Mouse (Mus musculus) intestine, embryonic 15.5 days (tissue): ENCODE data around the gene Ppfibp1. TPM values are rescaled to one million over a fixed set of nuclear protein-coding genes. Genes with fewer than 3 reads are reported as not detected.

ENCODE experiments used
- ATAC-seq: fragments of 200-750 bp; cut with Nextera tagmentation; 2 replicates; pipeline ENCODE4 v1.8.0; 2017; ENCODE audit warnings: moderate TSS enrichment, moderate library complexity
- H3K27ac ChIP-seq: fragments of 300-500 bp; sonication (generic); 2 replicates; pipeline ENCODE4 v1.5.1; 2015; ENCODE audit warnings: mild to moderate bottlenecking, inconsistent platforms
- H3K27me3 ChIP-seq: fragments of 300-500 bp; sonication (generic); replicated peaks from 2 replicates; pipeline ENCODE4 v1.6.1; 2015; ENCODE audit warnings: inconsistent platforms
- H3K36me3 ChIP-seq: fragments of 300-500 bp; sonication (generic); 2 replicates; pipeline ENCODE4 v1.6.1; 2015; ENCODE audit warnings: inconsistent platforms
- H3K4me1 ChIP-seq: fragments of 300-500 bp; sonication (generic); replicated peaks from 2 replicates; pipeline ENCODE4 v1.6.1; 2015; ENCODE audit warnings: inconsistent platforms
- H3K4me2 ChIP-seq: fragments of 300-500 bp; sonication (generic); replicated peaks from 2 replicates; pipeline ENCODE4 v1.6.1; 2015; ENCODE audit warnings: mild to moderate bottlenecking, inconsistent platforms
- H3K4me3 ChIP-seq: fragments of 300-500 bp; sonication (generic); replicated peaks from 2 replicates; pipeline ENCODE4 v1.5.1; 2015; ENCODE audit warnings: inconsistent platforms
- H3K9ac ChIP-seq: fragments of 300-500 bp; sonication (generic); 2 replicates; pipeline ENCODE4 v1.6.1; 2015; ENCODE audit warnings: inconsistent platforms
- H3K9me3 ChIP-seq: fragments of 300-500 bp; sonication (generic); 2 replicates; pipeline ENCODE4 v1.6.1; 2016; ENCODE audit warnings: inconsistent platforms
- WGBS: fragments of 180-500 bp; shearing (Covaris S2); methylation state at CpG from one replicate; pipeline ENCODE4 v1.1.7; 2015; 5-methylcytosine and 5-hydroxymethylcytosine counted together
- polyA plus RNA-seq: library from polyadenylated mRNA; unstranded; fragments of >200 nt; fragmentation: Nextera tagmentation; extraction: Ambion mirVana; gene quantifications from 2 replicates; pipeline ENCODE4 v1.2.1, GENCODE M21; 2015

The Ppfibp1 gene
- polyA plus RNA-seq, 1 experiment from 2014 or later = 41.5 TPM

DNA sequence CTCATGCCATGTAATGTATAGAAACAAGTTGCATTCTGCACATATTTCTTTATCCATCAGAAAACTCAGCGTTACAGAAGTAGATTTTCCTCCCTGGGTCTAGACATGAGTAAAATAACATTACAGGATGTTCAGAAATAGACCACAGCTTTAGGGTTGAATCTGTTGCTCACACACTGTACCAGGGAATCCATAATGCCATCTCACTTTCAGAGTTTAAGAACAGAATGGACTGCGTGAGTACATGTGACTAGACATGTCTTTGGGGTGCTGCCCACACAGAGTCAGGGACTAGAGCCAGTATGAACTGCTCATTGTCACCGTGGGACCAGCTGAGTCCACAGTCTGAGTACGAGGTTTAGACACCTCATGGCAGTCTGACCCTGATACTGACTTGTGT is 110.4 kb downstream of the Ppfibp1 start:
- Histone ChIP-seq H3K4me2 (no peak overlapping the region), H3K36me3 (0 out of 2 replicates have a peak, but pooled peaks cover 6% of the 10 kb centered on the region), H3K9ac (no peak overlapping the region), H3K9me3 (no peaks in the 10 kb centered on the region), H3K27ac (no peak overlapping the region), H3K4me1 (no peaks in the 10 kb centered on the region), H3K4me3 (no peak overlapping the region), H3K27me3 (no peaks in the 10 kb centered on the region)
- no peak for ATAC-seq
- 90% methylated on average over 4 of the region's 4 CpGs for WGBS

- Histone ChIP-seq H3K27ac (no peak overlapping the region), H3K9me3 (no peaks in the 10 kb centered on the region), H3K27me3 (no peaks in the 10 kb centered on the region), H3K4me3 (no peak overlapping the region), H3K4me2 (no peak overlapping the region), H3K4me1 (no peaks in the 10 kb centered on the region), H3K9ac (no peak overlapping the region), H3K36me3 (0 out of 2 replicates have a peak, but pooled peaks cover 6% of the 10 kb centered on the region)
- ATAC-seq = no peak
- WGBS = 85% methylated on average over 9 of the region's 9 CpGs
Observed at GRCm38 (mm10) chr6:146999302-146999701, 111.0 kb downstream of the Ppfibp1 start.

- Histone ChIP-seq H3K27ac (no peak overlapping the region), H3K9ac (no peak overlapping the region), H3K4me1 (no peaks in the 10 kb centered on the region), H3K4me3 (no peak overlapping the region), H3K27me3 (no peaks in the 10 kb centered on the region), H3K4me2 (no peak overlapping the region), H3K36me3 (0 out of 2 replicates have a peak, but pooled peaks cover 6% of the 10 kb centered on the region), H3K9me3 (no peaks in the 10 kb centered on the region)
- WGBS = 65% methylated on average over 2 of the region's 2 CpGs
- no peak for ATAC-seq
Observed at GRCm38 (mm10) chr6:146999755-147000154, 111.5 kb downstream of the Ppfibp1 start.

DNA sequence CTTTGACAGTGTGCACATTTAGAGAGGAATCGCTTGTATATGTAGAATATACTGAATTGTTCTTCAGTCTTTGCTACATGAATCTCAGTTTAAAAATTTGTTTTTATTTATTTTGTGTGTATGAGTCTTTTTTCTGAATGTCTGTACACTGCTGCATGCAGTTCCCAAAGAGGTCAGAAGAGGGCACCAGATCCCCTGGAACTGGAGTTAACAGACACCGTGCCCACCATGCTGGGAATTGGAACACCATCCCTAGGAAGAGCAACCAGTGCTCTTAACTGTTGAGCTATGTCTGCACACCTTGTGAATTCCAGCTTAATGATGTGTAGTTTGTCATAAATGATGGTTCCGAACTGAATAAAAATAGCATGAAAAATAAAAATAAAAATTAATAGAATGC is 119.9 kb downstream of the Ppfibp1 start:
- 67% methylated on average over 3 of the region's 3 CpGs for WGBS
- Histone ChIP-seq H3K27ac (no peak overlapping the region), H3K9me3 (no peaks in the 10 kb centered on the region), H3K4me1 (no peaks in the 10 kb centered on the region), H3K9ac (no peak overlapping the region), H3K4me2 (no peak overlapping the region), H3K4me3 (no peak overlapping the region), H3K27me3 (no peaks in the 10 kb centered on the region), H3K36me3 (peaks cover 5% of the 10 kb centered on the region; the same call in 1 of the 2 replicates)
- no peak for ATAC-seq

- H3K27ac ChIP-seq = no peak overlapping the region
- no peaks in the 10 kb centered on the region for H3K9me3 ChIP-seq
- H3K4me2 ChIP-seq = no peak overlapping the region
- WGBS = 83% methylated on average over 6 of the region's 6 CpGs
- H3K9ac ChIP-seq = no peak overlapping the region
- no peaks in the 10 kb centered on the region for H3K4me1 ChIP-seq
- no peak for ATAC-seq
- H3K4me3 ChIP-seq = no peak overlapping the region
- no peaks in the 10 kb centered on the region for H3K27me3 ChIP-seq
- H3K36me3 ChIP-seq = peaks cover 7% of the 10 kb centered on the region; the same call in 1 of the 2 replicates
Observed at GRCm38 (mm10) chr6:147010358-147010757, 122.1 kb downstream of the Ppfibp1 start.

DNA sequence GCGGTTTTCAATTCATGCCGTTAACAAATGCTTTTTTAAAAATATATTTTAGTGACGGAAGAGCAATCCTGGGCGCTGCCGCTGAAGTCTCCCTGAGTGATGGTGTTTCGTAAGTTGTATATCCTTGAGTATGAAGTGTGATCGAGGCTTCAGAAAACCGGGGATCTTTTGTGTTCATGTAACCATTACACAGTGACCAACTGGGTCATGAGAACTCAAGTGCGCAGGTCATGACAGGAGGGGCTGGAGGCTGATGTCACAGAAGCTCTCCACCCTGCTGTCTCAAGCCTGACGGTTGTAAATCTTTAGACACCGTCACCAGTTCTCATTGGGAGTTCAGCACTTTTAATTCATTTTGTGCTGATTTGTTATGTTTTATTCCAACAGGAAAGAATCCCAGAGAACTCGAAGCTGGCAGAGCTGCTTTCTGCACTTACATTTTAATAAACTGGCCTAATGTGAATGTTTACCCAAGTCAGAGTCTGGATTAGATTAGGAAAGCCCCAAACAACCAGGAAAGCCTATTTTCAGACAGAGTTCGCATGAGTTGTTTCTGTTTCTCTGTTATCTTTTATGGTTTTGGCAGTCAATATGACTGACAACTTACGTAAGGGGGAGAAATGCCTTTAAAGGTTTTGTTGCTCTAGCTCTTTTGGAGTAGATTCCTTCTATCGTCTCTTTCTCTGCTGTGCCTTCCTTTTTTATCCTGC is 122.7 kb downstream of the Ppfibp1 start:
- Histone ChIP-seq H3K27me3 (no peaks in the 10 kb centered on the region), H3K4me2 (no peak overlapping the region), H3K4me1 (no peaks in the 10 kb centered on the region), H3K9ac (no peak overlapping the region), H3K27ac (no peak overlapping the region), H3K4me3 (no peak overlapping the region), H3K36me3 (peaks cover 7% of the 10 kb centered on the region; the same call in 1 of the 2 replicates), H3K9me3 (no peaks in the 10 kb centered on the region)
- WGBS = 83% methylated on average over 15 of the region's 15 CpGs
- ATAC-seq = no peak

GRCm38 (mm10) chr6:147011555-147011954 is 123.3 kb downstream of the Ppfibp1 start:
- H3K27me3 ChIP-seq = no peaks in the 10 kb centered on the region
- H3K4me3 ChIP-seq = no peak overlapping the region
- no peak overlapping the region for H3K9ac ChIP-seq
- H3K4me2 ChIP-seq = no peak overlapping the region
- H3K9me3 ChIP-seq = no peaks in the 10 kb centered on the region
- no peak overlapping the region for H3K27ac ChIP-seq
- no peak for ATAC-seq
- peaks cover 7% of the 10 kb centered on the region; the same call in 1 of the 2 replicates for H3K36me3 ChIP-seq
- 79% methylated on average over 6 of the region's 6 CpGs for WGBS
- no peaks in the 10 kb centered on the region for H3K4me1 ChIP-seq

DNA sequence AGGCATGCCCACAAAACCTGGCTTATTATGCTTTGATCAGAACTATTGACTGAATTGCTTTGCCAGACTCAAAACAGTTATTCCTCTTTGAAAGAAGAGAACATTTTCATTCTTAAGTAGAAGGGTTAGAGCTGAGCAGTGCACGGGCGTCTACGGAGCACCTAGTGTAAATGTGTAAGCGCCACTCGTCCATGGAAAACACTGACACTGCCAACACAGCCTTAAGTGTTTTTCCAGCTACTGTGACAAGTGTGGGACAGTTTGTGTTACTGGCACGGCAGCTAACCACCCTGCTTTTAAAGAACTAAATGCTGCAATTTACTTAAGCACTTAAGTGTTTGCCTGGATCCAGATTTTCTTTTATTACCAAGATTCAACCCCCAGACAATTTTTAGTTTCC is 123.7 kb downstream of the Ppfibp1 start:
- no peak for ATAC-seq
- H3K27ac ChIP-seq = no peak overlapping the region
- no peaks in the 10 kb centered on the region for H3K9me3 ChIP-seq
- no peak overlapping the region for H3K4me2 ChIP-seq
- peaks cover 7% of the 10 kb centered on the region; the same call in 1 of the 2 replicates for H3K36me3 ChIP-seq
- H3K9ac ChIP-seq = no peak overlapping the region
- WGBS = 87% methylated on average over 6 of the region's 6 CpGs
- H3K4me3 ChIP-seq = no peak overlapping the region
- H3K4me1 ChIP-seq = no peaks in the 10 kb centered on the region
- H3K27me3 ChIP-seq = no peaks in the 10 kb centered on the region

- Histone ChIP-seq H3K4me2 (no peak overlapping the region), H3K9me3 (no peaks in the 10 kb centered on the region), H3K36me3 (peaks cover 7% of the 10 kb centered on the region; the same call in 1 of the 2 replicates), H3K9ac (no peak overlapping the region), H3K4me3 (no peak overlapping the region), H3K27ac (no peak overlapping the region), H3K4me1 (no peaks in the 10 kb centered on the region), H3K27me3 (no peaks in the 10 kb centered on the region)
- 87% methylated on average over 1 of the region's 1 CpGs for WGBS
- ATAC-seq = no peak
Observed at GRCm38 (mm10) chr6:147013546-147013945, 125.3 kb downstream of the Ppfibp1 start.

- Histone ChIP-seq H3K9me3 (no peaks in the 10 kb centered on the region), H3K4me3 (no peak overlapping the region), H3K36me3 (peaks cover 18% of the 10 kb centered on the region), H3K9ac (no peak overlapping the region), H3K27me3 (no peaks in the 10 kb centered on the region), H3K4me1 (no peaks in the 10 kb centered on the region), H3K27ac (no peak overlapping the region), H3K4me2 (no peak overlapping the region)
- 85% methylated on average over 4 of the region's 4 CpGs for WGBS
- ATAC-seq = no peak
Observed at GRCm38 (mm10) chr6:147017906-147018305, 129.6 kb downstream of the Ppfibp1 start.

DNA sequence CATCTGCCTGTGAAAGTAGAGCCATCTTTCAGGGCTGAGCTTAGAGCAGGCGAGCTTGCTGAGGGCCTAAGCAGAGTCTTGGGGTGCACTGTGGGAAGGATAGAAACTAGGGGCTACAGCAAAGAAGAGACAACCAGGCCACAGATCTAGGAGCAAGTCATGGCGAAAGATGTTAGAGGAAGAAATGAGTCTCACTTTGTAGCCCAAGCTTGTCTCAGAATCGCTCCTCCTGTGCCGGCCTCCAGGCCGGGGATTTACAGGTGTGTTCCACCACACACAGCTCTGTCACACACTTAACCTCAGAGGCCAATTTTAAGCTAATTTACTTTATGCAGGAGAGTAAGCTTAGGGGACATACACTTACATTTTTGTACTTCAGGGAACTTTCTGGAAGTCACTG is 130.1 kb downstream of the Ppfibp1 start:
- 94% methylated on average over 5 of the region's 5 CpGs for WGBS
- Histone ChIP-seq H3K9me3 (no peaks in the 10 kb centered on the region), H3K27me3 (no peaks in the 10 kb centered on the region), H3K4me3 (no peak overlapping the region), H3K4me2 (no peak overlapping the region), H3K27ac (no peak overlapping the region), H3K4me1 (no peaks in the 10 kb centered on the region), H3K36me3 (peaks cover 18% of the 10 kb centered on the region), H3K9ac (no peak overlapping the region)
- no peak for ATAC-seq

GRCm38 (mm10) chr6:147021181-147021580 is 132.9 kb downstream of the Ppfibp1 start:
- Histone ChIP-seq H3K27me3 (no peaks in the 10 kb centered on the region), H3K4me2 (no peak overlapping the region), H3K4me1 (no peaks in the 10 kb centered on the region), H3K27ac (no peak overlapping the region), H3K36me3 (peaks cover 19% of the 10 kb centered on the region), H3K4me3 (no peak overlapping the region), H3K9ac (no peak overlapping the region), H3K9me3 (no peaks in the 10 kb centered on the region)
- WGBS = 96% methylated on average over 5 of the region's 5 CpGs
- no peak for ATAC-seq
